Mouse (Mus musculus) ES-Bruce4 (cell line): ENCODE results near the gene Ccl17.

Experiments used
- CTCF ChIP-seq: IDR thresholded peaks from one replicate; pipeline ENCODE4 v1.8.1; 2011; ENCODE audit warnings: low read depth, low read length
- EP300 ChIP-seq: IDR thresholded peaks from 2 replicates; pipeline ENCODE4 v1.6.1; 2011; ENCODE audit warnings: low read depth, low read length; ENCODE audit not compliant: insufficient read depth
- POLR2A ChIP-seq: IDR thresholded peaks from one replicate; pipeline ENCODE4 v1.8.1; 2011; ENCODE audit warnings: low read length; ENCODE audit not compliant: insufficient read depth

GRCm38 (mm10) chr8:94783890-94784289 lies 26.4 kb upstream of the Ccl17 start:
- TF ChIP-seq POLR2A (no peak), CTCF (no peak), EP300 (no peak)
